Mouse (Mus musculus) myocyte (in vitro differentiated cells): Measurements from ENCODE around the gene Nhsl2. TPM values are rescaled to one million over a fixed set of nuclear protein-coding genes. Genes with fewer than 3 reads are reported as not detected.
A peak's percentile ranks its signal among the peaks of the same experiment; 100 is the strongest.

Experiments used
- H3K27me3 ChIP-seq: one replicate; pipeline ENCODE4 v1.6.1; 2011; ENCODE audit not compliant: control insufficient read depth, insufficient read depth, insufficient read length
- H3K36me3 ChIP-seq: one replicate; pipeline ENCODE4 v1.6.1; 2011; ENCODE audit not compliant: control insufficient read depth, insufficient read depth
- H3K4me2 ChIP-seq: one replicate; pipeline ENCODE4 v1.6.1; 2011; ENCODE audit warnings: low read depth, control low read depth
- H3K4me3 ChIP-seq: one replicate; pipeline ENCODE4 v1.5.1; 2011; ENCODE audit warnings: mild to moderate bottlenecking, control low read depth, moderate library complexity
- H3K79me2 ChIP-seq: one replicate; pipeline ENCODE4 v1.6.1; 2011; ENCODE audit not compliant: control insufficient read depth, insufficient read depth
- H3ac ChIP-seq: one replicate; pipeline ENCODE4 v1.6.1; 2011; ENCODE audit not compliant: control insufficient read depth, insufficient read length
- CEBPB ChIP-seq: IDR thresholded peaks from 2 replicates; pipeline ENCODE4 v1.6.1; 2011; ENCODE audit warnings: mild to moderate bottlenecking, moderate library complexity; ENCODE audit not compliant: poor library complexity, insufficient read depth, severe bottlenecking
- E2F4 ChIP-seq: IDR thresholded peaks from one replicate; pipeline ENCODE4 v1.6.1; 2011; ENCODE audit warnings: mild to moderate bottlenecking, control low read depth, moderate library complexity; ENCODE audit not compliant: insufficient read depth
- MAX ChIP-seq: IDR thresholded peaks from one replicate; pipeline ENCODE4 v1.6.1; 2011; ENCODE audit warnings: low read depth, mild to moderate bottlenecking, control low read depth
- MYOD1 ChIP-seq, 3 experiments: IDR thresholded peaks; one replicate each; pipeline ENCODE4 v1.6.1; 2011; ENCODE audit warnings: control low read depth in 2 of 3, low read depth in 2 of 3, mild to moderate bottlenecking in 2 of 3, moderate library complexity in 1 of 3; ENCODE audit not compliant: insufficient read length in 2 of 3, control insufficient read depth in 1 of 3
- MYOG ChIP-seq, 3 experiments: IDR thresholded peaks; one replicate each; pipeline ENCODE4 v1.6.1; 2011; ENCODE audit warnings: control low read depth in 2 of 3, low read depth in 2 of 3, mild to moderate bottlenecking in 2 of 3; ENCODE audit not compliant: insufficient read length in 2 of 3, control insufficient read depth in 1 of 3, insufficient read depth in 1 of 3
- POLR2A ChIP-seq: IDR thresholded peaks from one replicate; pipeline ENCODE4 v1.6.1; 2011; ENCODE audit warnings: low read depth, mild to moderate bottlenecking, control low read depth, moderate library complexity; ENCODE audit not compliant: insufficient read length
- POLR2AphosphoS2 ChIP-seq: IDR thresholded peaks from one replicate; pipeline ENCODE4 v1.6.1; 2011; ENCODE audit warnings: low read depth, control low read depth; ENCODE audit not compliant: insufficient read length
- REST ChIP-seq: IDR thresholded peaks from one replicate; pipeline ENCODE4 v1.6.1; 2011; ENCODE audit warnings: mild to moderate bottlenecking, control low read depth, moderate library complexity; ENCODE audit not compliant: insufficient read depth, insufficient read length
- SRF ChIP-seq: IDR thresholded peaks from one replicate; pipeline ENCODE4 v1.6.1; 2011; ENCODE audit warnings: low read depth; ENCODE audit not compliant: control insufficient read depth, insufficient read length
- TCF12 ChIP-seq: IDR thresholded peaks from one replicate; pipeline ENCODE4 v1.6.1; 2011; ENCODE audit warnings: mild to moderate bottlenecking, control low read depth; ENCODE audit not compliant: poor library complexity, insufficient read depth, severe bottlenecking
- TCF3 ChIP-seq: IDR thresholded peaks from one replicate; pipeline ENCODE4 v1.6.1; 2011; ENCODE audit warnings: low read depth, control low read depth; ENCODE audit not compliant: insufficient read length
- USF1 ChIP-seq: IDR thresholded peaks from one replicate; pipeline ENCODE4 v1.6.1; 2011; ENCODE audit warnings: low read depth, mild to moderate bottlenecking, control low read depth, moderate library complexity
- polyA plus RNA-seq: library from polyadenylated mRNA; unstranded; fragments of >200 nt; fragmentation: generic; extraction: Trizol; gene quantifications from one replicate; pipeline ENCODE4 v1.2.1, GENCODE M21; 2012; ENCODE audit warnings: missing spikeins

Gene Nhsl2
- polyA plus RNA-seq, 1 experiment, result 0.25 TPM

DNA sequence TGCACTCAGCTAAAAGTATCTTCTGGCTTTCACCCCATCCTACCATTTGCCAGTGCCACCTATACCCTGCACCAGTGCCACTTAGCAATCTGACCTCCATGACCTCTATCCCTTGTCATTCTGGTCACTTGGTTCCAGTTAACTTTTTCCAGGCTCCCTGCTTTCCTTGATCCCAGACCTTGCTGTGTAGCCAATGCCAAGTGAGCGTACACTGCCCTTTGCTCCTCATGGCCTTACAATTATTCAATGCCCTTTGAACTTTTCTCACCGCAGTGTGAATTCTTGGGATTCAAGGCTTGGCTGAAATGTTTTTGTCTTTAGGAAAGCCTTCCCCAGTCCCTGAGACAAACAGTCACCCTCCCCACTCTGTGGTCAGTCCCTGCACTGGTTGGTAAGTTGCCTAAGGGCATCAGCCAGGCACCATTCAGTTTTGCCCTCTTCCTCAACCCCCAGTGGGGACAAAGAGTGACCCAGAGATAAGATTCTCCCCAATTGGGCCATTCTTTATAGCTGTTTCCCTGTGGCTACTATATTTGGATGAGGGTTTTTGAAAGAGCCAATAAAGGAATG, 95.7 kb downstream of the Nhsl2 start:
- TF ChIP-seq MAX (no peak), MYOD1 (IDR thresholded peaks at IDR 0.05; ENCODE audit: control insufficient read depth in 1 of 3, insufficient read length in 2 of 3, low read depth in 2 of 3) (no peak), SRF (no peak), POLR2A (no peak), POLR2AphosphoS2 (no peak), REST (no peak), USF1 (no peak), TCF3 (no peak), TCF12 (no peak), CEBPB (no peak), MYOG (IDR thresholded peaks at IDR 0.05; ENCODE audit: control insufficient read depth in 1 of 3, insufficient read depth in 1 of 3, insufficient read length in 2 of 3, low read depth in 2 of 3) (no peak), E2F4 (no peak)
- Histone ChIP-seq H3K79me2 (no peaks in the 10 kb centered on the region), H3K4me3 (no peak overlapping the region), H3K27me3 (no peaks in the 10 kb centered on the region), H3K36me3 (no peaks in the 10 kb centered on the region), H3K4me2 (no peak overlapping the region), H3ac (no peak overlapping the region)

DNA sequence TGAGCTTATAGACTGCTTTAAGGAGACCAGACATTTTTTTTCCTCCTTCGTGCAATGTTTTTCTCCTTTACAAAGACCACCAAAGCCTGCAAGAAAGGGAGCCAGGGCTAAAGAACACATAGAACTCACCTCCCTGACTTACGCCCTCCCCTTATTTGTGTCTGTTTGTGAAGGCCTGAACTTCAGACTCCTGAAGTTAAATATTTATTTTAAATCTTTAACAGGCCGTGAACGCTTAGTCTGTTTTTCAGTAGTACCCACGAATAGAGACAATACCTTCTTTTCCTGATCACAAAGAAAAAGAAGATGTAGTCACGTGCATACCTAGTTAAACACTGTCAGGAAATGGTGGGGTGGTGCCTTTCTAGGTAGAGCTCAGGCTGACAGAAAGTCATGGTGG, 103.3 kb downstream of the Nhsl2 start:
- Histone ChIP-seq H3K36me3 (no peaks in the 10 kb centered on the region), H3K4me3 (no peak overlapping the region), H3K79me2 (no peaks in the 10 kb centered on the region), H3K4me2 (no peak overlapping the region), H3ac (no peak overlapping the region), H3K27me3 (no peaks in the 10 kb centered on the region)
- no peak for TF ChIP-seq SRF
- TF ChIP-seq MYOD1 (IDR thresholded peaks at IDR 0.05; ENCODE audit: control insufficient read depth in 1 of 3, insufficient read length in 2 of 3, low read depth in 2 of 3), result no peak
- TF ChIP-seq E2F4, result no peak
- TF ChIP-seq MYOG (IDR thresholded peaks at IDR 0.05; ENCODE audit: control insufficient read depth in 1 of 3, insufficient read depth in 1 of 3, insufficient read length in 2 of 3, low read depth in 2 of 3), result no peak
- no peak for TF ChIP-seq MAX
- TF ChIP-seq POLR2A, result no peak
- TF ChIP-seq USF1, result no peak
- no peak for TF ChIP-seq REST
- TF ChIP-seq TCF3, result no peak
- no peak for TF ChIP-seq POLR2AphosphoS2
- no peak for TF ChIP-seq CEBPB
- TF ChIP-seq TCF12, result no peak

DNA sequence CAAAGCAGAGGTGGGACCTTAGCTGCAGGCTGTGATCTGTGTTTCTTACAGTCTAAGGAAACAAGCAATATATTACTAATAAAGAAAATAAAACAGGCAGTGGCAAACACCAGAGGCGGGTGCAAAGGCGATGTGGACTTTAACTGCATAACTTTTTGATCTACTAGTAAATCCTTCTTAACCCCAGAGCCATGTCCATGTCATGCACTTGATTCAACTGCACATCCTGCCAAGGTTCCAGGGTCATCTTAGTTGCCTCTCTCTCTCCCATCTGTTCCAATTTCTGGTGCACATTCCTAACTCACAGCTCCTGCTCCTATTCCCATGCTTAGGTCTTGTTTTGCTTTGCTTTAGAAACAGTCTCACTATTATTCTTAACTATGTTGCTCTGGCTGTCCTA, 104.1 kb downstream of the Nhsl2 start:
- H3ac ChIP-seq, result no peak overlapping the region
- TF ChIP-seq E2F4 (no peak), MYOD1 (IDR thresholded peaks at IDR 0.05; ENCODE audit: control insufficient read depth in 1 of 3, insufficient read length in 2 of 3, low read depth in 2 of 3) (no peak), TCF12 (no peak), SRF (no peak), POLR2AphosphoS2 (no peak), POLR2A (no peak), MYOG (IDR thresholded peaks at IDR 0.05; ENCODE audit: control insufficient read depth in 1 of 3, insufficient read depth in 1 of 3, insufficient read length in 2 of 3, low read depth in 2 of 3) (no peak), USF1 (no peak), TCF3 (no peak), REST (no peak), CEBPB (no peak), MAX (no peak)
- H3K4me3 ChIP-seq, result no peak overlapping the region
- no peaks in the 10 kb centered on the region for H3K79me2 ChIP-seq
- H3K27me3 ChIP-seq, result no peaks in the 10 kb centered on the region
- no peaks in the 10 kb centered on the region for H3K36me3 ChIP-seq
- H3K4me2 ChIP-seq, result no peak overlapping the region

DNA sequence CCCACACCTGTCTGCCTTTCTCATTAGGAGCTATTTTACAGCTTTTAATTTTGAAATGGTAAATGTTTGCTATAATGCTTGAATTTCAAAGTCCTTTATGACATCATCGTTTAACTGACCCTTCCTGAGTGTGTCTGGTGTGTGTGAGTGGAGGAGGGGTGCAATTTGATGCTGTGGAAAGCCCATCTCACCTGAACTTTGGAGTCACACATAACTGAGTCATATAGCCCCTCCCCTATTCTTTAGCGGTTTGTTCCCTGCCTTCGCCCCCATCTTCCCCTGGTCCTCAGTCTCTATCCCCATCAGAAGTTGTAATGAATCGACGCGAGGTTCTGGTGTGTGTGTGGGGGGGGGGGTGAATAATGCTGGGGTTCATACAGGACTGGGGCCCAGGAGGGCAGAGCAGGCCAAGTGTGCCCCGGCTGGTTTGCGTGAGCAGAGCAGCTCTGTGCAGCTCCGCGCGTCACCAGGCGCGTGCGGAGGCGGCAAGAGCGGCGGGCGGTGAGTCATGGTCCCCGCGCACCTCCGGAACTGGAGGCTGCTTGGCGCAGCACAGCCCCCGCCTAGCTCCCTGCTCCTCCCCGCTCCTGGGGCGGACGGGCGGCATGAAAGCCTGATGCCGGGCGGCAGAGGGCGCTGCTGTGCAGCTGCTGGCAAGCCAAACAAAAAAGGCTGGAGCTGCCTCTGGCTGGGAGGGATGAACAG, 104.8 kb downstream of the Nhsl2 start:
- no peaks in the 10 kb centered on the region for H3K27me3 ChIP-seq
- no peaks in the 10 kb centered on the region for H3K36me3 ChIP-seq
- H3ac ChIP-seq, result no peak overlapping the region
- no peak overlapping the region for H3K4me3 ChIP-seq
- no peaks in the 10 kb centered on the region for H3K79me2 ChIP-seq
- TF ChIP-seq MYOG (IDR thresholded peaks at IDR 0.05; ENCODE audit: control insufficient read depth in 1 of 3, insufficient read depth in 1 of 3, insufficient read length in 2 of 3, low read depth in 2 of 3) (peak in 1 of 3 experiments; percentile 46), SRF (no peak), POLR2A (peak; percentile 25)
- H3K4me2 ChIP-seq, result peak overlapping the region; percentile 69
